Mouse (Mus musculus) forebrain, embryonic 14.5 days (tissue): ENCODE measurements around the gene Ptprn2. TPM values are rescaled to one million over a fixed set of nuclear protein-coding genes. Genes with fewer than 3 reads are reported as not detected.

Source experiments
- ATAC-seq: fragments of 200-750 bp; cut with Nextera tagmentation; 2 replicates; pipeline ENCODE4 v1.8.0; 2017; ENCODE audit warnings: mild to moderate bottlenecking, moderate library complexity
- DNase-seq: peaks from one replicate; pipeline ENCODE4 v3.0.0-alpha.2; 2015; ENCODE audit warnings: low spot score
- H3K27ac ChIP-seq: fragments of 300-500 bp; sonication (generic); 2 replicates; pipeline ENCODE4 v1.5.1; 2014; ENCODE audit warnings: low read depth, mild to moderate bottlenecking, control low read depth, low read length, moderate library complexity
- H3K27me3 ChIP-seq: fragments of 300-500 bp; sonication (generic); replicated peaks from 2 replicates; pipeline ENCODE4 v1.6.1; 2014; ENCODE audit warnings: low read length, control low read depth, mixed read lengths; ENCODE audit not compliant: control insufficient read depth, insufficient read depth
- H3K36me3 ChIP-seq: fragments of 300-500 bp; sonication (generic); 2 replicates; pipeline ENCODE4 v1.6.1; 2014; ENCODE audit warnings: low read length, control low read depth; ENCODE audit not compliant: control insufficient read depth, insufficient read depth
- H3K4me1 ChIP-seq: fragments of 300-500 bp; sonication (generic); 2 replicates; pipeline ENCODE4 v1.6.1; 2014; ENCODE audit warnings: antibody characterized with exemption, low read length, control low read depth; ENCODE audit not compliant: control insufficient read depth, insufficient read depth
- H3K4me2 ChIP-seq: fragments of 300-500 bp; sonication (generic); 2 replicates; pipeline ENCODE4 v1.6.1; 2014; ENCODE audit warnings: mild to moderate bottlenecking, control low read depth, low read length
- H3K4me3 ChIP-seq: fragments of 300-500 bp; sonication (generic); 2 replicates; pipeline ENCODE4 v1.5.1; 2014; ENCODE audit warnings: low read depth, low read length, control low read depth
- H3K9ac ChIP-seq: fragments of 300-500 bp; sonication (generic); 2 replicates; pipeline ENCODE4 v1.6.1; 2014; ENCODE audit warnings: mild to moderate bottlenecking, low read length, control low read depth, moderate library complexity
- H3K9me3 ChIP-seq: fragments of 300-500 bp; sonication (generic); replicated peaks from 2 replicates; pipeline ENCODE4 v1.6.1; 2016; ENCODE audit warnings: low read length, control low read depth, mixed read lengths; ENCODE audit not compliant: control insufficient read depth
- WGBS: fragments of 180-500 bp; shearing (Covaris S2); extraction: QIAGEN DNeasy Blood & Tissue Kit; methylation state at CpG from one replicate; pipeline ENCODE4 v1.1.7; 2014; 5-methylcytosine and 5-hydroxymethylcytosine counted together
- polyA plus RNA-seq: library from polyadenylated mRNA; unstranded; fragments of >200 nt; fragmentation: Nextera tagmentation; extraction: Ambion mirVana; gene quantifications from 2 replicates; pipeline ENCODE4 v1.2.1, GENCODE M21; 2014

The Ptprn2 gene
- polyA plus RNA-seq, 1 experiment from 2014 or later = 4.1 TPM

DNA sequence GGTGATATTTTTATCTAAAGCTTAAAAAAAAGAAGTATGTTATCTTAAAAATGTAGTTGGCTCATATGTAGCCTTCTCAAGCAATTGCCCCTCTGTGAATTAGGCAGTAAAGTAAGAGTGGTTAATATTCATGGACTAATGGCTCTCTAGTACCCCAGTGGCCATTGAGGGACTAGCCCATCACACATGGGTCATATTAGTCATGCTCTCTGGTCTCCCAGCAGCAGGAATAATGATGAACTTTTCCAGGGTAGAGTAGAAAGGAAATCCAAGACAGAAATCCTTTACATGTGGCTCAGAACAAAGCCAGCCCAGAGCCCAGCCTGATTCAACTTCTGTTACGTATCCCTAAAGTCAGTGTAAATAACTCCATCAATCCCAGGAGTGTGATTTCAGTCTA lies 779.7 kb downstream of the Ptprn2 start:
- no peaks in the 10 kb centered on the region for H3K27me3 ChIP-seq
- no peak overlapping the region for H3K27ac ChIP-seq
- no peak overlapping the region for H3K9ac ChIP-seq
- no peaks in the 10 kb centered on the region; the same call in 1 of the 2 replicates for H3K4me1 ChIP-seq
- WGBS = 91% methylated on average over 1 of the region's 1 CpGs
- H3K4me3 ChIP-seq = no peak overlapping the region
- H3K36me3 ChIP-seq = peaks cover 8% of the 10 kb centered on the region
- no peak overlapping the region for H3K4me2 ChIP-seq
- ATAC-seq = no peak
- H3K9me3 ChIP-seq = no peaks in the 10 kb centered on the region
- no peak for DNase-seq

DNA sequence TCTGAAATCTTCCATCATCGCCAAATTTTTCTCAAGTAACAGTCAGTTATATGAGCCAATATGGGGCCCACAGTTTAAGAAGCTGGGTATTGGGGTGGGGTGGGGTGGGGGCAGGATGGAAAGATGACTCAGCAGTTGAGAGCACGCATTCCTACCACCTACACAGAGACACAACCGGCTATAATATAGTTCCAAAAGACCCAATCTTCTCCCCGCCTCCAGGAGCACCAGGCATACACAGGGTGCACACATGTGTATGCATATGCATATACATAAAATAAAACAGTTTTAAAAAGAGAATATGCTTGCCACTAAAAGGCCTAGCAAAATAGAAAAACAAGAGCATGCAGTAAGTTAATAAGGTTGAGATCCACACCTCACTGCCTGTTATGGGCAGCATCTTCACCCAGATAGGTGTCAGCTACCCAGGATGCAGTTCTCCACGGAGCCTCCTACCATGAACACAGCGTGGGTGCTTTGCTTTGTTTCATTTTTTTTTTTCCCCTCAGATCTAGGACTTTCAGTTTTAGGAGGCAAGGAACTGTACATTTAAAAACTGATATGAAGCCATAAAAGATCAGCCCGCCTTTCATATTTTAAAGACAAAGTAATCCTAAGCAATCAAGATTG lies 783.1 kb downstream of the Ptprn2 start:
- Histone ChIP-seq H3K4me1 (peaks cover 9% of the 10 kb centered on the region), H3K9ac (no peak overlapping the region)

DNA sequence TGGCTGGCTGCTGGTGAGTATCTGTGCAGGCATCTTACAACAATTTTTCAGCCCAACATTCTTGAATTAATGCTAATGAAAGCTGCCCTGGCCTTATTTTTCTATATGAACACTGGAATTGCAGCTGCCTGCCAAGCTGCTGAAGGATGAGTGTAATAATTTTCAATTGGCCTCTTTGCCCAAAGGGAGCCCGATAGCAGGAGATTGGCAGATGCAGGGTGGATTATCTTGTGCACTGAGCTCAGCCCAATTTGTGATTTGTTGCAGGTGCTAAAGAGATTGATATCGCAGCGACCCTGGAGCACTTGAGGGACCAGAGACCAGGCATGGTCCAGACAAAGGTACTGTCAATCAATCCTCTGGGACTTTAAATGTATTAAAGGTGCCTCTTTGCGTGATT lies 783.8 kb downstream of the Ptprn2 start:
- Histone ChIP-seq H3K9ac (no peak overlapping the region), H3K4me2 (no peak overlapping the region), H3K4me3 (no peak overlapping the region), H3K27ac (peak overlapping the region; percentile 64), H3K9me3 (no peaks in the 10 kb centered on the region), H3K27me3 (no peaks in the 10 kb centered on the region), H3K36me3 (peaks cover 25% of the 10 kb centered on the region), H3K4me1 (peaks cover 9% of the 10 kb centered on the region)
- 53% methylated on average over 4 of the region's 4 CpGs for WGBS
- peak; percentile 18; the same call in 1 of the 2 replicates for ATAC-seq
- peak; percentile 51 for DNase-seq

More for the DNA sequence above, 783.1 kb downstream of the Ptprn2 start:
- H3K4me2 ChIP-seq = no peak overlapping the region
- peak overlapping the region; percentile 49; the same call in 1 of the 2 replicates for H3K27ac ChIP-seq
- no peak for ATAC-seq
- H3K36me3 ChIP-seq = peaks cover 25% of the 10 kb centered on the region
- no peak overlapping the region for H3K4me3 ChIP-seq
- no peaks in the 10 kb centered on the region for H3K9me3 ChIP-seq
- DNase-seq = no peak
- no peaks in the 10 kb centered on the region for H3K27me3 ChIP-seq
- 82% methylated on average over 7 of the region's 7 CpGs for WGBS

DNA sequence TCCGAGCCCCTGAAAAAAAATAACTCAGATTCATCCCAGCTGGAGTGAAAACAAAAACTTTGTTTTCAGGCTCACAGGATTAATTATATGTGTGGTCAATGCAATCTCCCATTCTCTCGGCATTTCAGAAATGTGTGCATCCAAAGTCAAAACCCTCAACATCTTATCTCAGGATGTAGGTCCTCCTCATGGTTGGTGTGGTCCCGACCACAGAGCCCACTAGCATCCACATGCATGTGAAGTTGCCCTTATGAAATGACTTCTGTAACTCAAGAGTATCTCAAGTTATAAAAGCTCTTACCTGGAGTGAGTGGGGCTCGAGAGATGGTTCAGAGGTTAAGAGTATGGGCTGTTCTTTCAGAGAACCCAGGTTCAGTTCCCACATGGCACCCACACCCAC lies 784.7 kb downstream of the Ptprn2 start:
- 85% methylated on average over 4 of the region's 4 CpGs for WGBS
- no peak overlapping the region for H3K9ac ChIP-seq
- H3K27me3 ChIP-seq = no peaks in the 10 kb centered on the region
- H3K4me3 ChIP-seq = no peak overlapping the region
- no peaks in the 10 kb centered on the region for H3K9me3 ChIP-seq
- H3K4me1 ChIP-seq = peaks cover 9% of the 10 kb centered on the region
- H3K4me2 ChIP-seq = no peak overlapping the region
- H3K27ac ChIP-seq = peak overlapping the region; percentile 64; the same call in 1 of the 2 replicates
- ATAC-seq (no peak), DNase-seq (no peak)
- H3K36me3 ChIP-seq = peaks cover 30% of the 10 kb centered on the region

DNA sequence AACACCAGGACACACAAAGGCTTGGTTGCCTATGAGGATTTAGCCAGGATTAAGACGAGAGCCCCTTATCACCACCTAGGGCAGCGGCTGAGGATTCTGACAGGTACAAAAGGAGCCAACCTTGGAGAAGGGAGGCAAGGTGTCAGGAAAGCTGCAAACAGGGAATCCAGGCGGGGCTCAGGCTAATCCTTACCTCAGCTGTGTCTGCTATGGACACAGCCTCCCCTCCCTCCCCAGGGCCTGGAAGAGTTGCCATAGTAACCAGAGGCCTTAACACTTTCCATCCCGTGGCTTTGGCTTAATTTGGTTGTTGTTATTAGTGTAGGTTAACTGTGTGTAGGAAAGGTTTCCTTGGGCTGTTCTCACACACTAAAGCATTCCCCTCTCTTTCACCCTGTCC lies 787.6 kb downstream of the Ptprn2 start:
- Histone ChIP-seq H3K9me3 (no peaks in the 10 kb centered on the region), H3K4me2 (no peak overlapping the region), H3K4me3 (no peak overlapping the region), H3K9ac (peak overlapping the region; percentile 29; the same call in 1 of the 2 replicates), H3K4me1 (peaks cover 9% of the 10 kb centered on the region), H3K36me3 (peaks cover 49% of the 10 kb centered on the region), H3K27ac (peak overlapping the region; percentile 68), H3K27me3 (no peaks in the 10 kb centered on the region)
- ATAC-seq (peak; percentile 27; the same call in 1 of the 2 replicates), DNase-seq (peak; percentile 54)
- WGBS = 4% methylated on average over 4 of the region's 4 CpGs

DNA sequence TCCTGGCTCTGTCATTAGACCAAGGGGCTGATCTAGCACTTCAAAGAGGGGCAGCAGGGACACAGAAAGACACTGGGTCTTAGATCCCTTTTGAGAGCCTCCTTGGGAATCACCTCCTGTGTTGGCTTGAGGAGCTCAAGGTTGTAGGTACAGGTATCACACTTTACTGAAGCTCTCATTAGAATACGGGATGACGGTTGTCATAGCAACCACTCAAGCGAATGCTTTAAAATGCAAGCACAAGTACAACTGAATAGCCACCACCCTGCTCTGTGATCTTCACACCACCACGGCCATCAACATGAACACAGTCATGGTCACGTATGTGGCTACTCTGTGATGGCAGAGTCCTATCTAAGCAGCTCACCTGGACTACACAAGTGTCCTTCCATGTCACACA lies 789.1 kb downstream of the Ptprn2 start:
- peak; percentile 49 for DNase-seq
- H3K36me3 ChIP-seq = peaks cover 49% of the 10 kb centered on the region
- no peak overlapping the region for H3K4me2 ChIP-seq
- peaks cover 9% of the 10 kb centered on the region for H3K4me1 ChIP-seq
- H3K27ac ChIP-seq = no peak overlapping the region
- H3K9ac ChIP-seq = no peak overlapping the region
- no peak overlapping the region for H3K4me3 ChIP-seq
- 72% methylated on average over 5 of the region's 5 CpGs for WGBS
- ATAC-seq = no peak
- H3K27me3 ChIP-seq = no peaks in the 10 kb centered on the region
- H3K9me3 ChIP-seq = no peaks in the 10 kb centered on the region

DNA sequence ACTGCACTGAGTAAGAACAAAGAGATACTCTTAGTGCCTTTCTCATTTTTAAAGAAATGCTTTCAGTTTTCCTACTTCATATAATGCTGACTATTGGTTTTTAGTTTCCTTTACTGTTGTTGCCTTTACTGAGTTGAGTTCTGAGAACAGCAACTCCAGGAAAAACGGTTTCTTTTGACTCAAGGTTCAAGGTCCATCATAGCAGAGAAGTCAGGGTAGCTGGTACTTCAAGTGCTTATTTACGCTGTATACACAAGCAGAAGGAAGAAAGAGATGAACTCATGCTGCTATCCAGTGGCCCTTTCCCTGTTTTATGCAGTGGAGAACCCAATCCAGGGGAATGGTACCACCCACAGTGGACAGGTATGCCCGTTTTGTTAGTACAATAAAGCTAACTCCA lies 795.3 kb downstream of the Ptprn2 start:
- Histone ChIP-seq H3K9ac (no peak overlapping the region), H3K27me3 (no peaks in the 10 kb centered on the region), H3K4me3 (no peak overlapping the region), H3K27ac (no peak overlapping the region), H3K4me1 (no peaks in the 10 kb centered on the region), H3K9me3 (no peaks in the 10 kb centered on the region), H3K36me3 (peaks cover 18% of the 10 kb centered on the region), H3K4me2 (no peak overlapping the region)
- ATAC-seq = no peak
- no peak for DNase-seq
- 86% methylated on average over 3 of the region's 3 CpGs for WGBS

DNA sequence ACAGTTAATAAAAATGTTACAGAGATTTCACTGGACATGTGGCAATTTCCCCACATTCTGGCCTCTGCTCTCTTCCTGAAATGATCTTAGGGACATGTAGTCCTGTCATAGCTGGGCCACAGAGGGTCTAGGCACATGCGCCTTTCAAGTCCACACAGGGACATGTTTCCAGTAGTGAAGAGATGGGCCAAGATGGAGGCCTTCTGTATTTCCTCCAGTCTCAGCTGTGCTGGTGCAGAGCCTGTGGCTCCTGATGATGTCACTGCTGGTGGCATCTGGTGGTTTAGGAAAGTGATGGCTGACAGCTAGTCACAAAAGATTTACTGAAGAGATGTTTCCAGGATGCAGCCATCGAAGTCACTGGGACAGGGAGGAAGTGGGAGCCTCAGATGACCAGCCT lies 797.1 kb downstream of the Ptprn2 start:
- Histone ChIP-seq H3K4me2 (no peak overlapping the region), H3K36me3 (peaks cover 7% of the 10 kb centered on the region), H3K9ac (no peak overlapping the region), H3K9me3 (no peaks in the 10 kb centered on the region), H3K27ac (no peak overlapping the region), H3K4me1 (no peaks in the 10 kb centered on the region), H3K4me3 (no peak overlapping the region), H3K27me3 (no peaks in the 10 kb centered on the region)
- DNase-seq (no peak), ATAC-seq (no peak; the same call in 1 of the 2 replicates)
- 91% methylated on average over 2 of the region's 2 CpGs for WGBS

DNA sequence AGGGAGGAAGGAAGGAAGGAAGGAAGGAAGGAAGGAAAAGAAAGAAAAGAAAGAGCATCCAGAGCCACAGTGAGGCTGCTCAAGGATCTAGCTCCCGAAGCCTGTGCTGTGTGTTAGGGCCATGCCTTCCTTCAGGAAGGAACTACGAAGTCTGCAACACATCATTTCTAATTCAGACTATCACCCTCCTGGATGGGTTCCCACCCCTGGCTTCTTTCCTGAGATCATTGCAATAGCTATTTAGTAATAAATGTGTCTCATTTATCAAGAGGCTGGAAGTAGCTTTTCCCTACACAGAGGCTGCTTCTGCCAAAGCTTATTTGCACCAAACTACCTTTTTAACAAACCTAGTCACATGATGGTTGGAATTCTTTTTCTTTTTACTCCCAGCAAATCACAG lies 801.9 kb downstream of the Ptprn2 start:
- 77% methylated on average over 2 of the region's 2 CpGs for WGBS
- no peak for DNase-seq

More for the DNA sequence above, 801.9 kb downstream of the Ptprn2 start:
- no peaks in the 10 kb centered on the region for H3K36me3 ChIP-seq
- H3K9me3 ChIP-seq = no peaks in the 10 kb centered on the region
- no peak overlapping the region for H3K4me3 ChIP-seq
- no peaks in the 10 kb centered on the region for H3K4me1 ChIP-seq
- ATAC-seq = no peak
- H3K27ac ChIP-seq = no peak overlapping the region
- H3K27me3 ChIP-seq = no peaks in the 10 kb centered on the region
- no peak overlapping the region for H3K4me2 ChIP-seq
- H3K9ac ChIP-seq = no peak overlapping the region
